Mouse (Mus musculus): Measurements from ENCODE around the gene 4930556J24Rik. TPM values are rescaled to one million over a fixed set of nuclear protein-coding genes. Genes with fewer than 3 reads are reported as not detected.
"Not testable (repeated sequence)": the region's sequence is repeated elsewhere in the genome, so short reads cannot be mapped to it uniquely, and the experiment has no call there.

4930556J24Rik gene
- total RNA-seq, 2 experiments from 2014 or later = 0.43 TPM; not detected in 1

- no peak for DNase-seq
Observed at GRCm38 (mm10) chr11:3921281-3921850, 55.2 kb downstream of the 4930556J24Rik start.

GRCm38 (mm10) chr11:3920476-3920875 is 56.1 kb downstream of the 4930556J24Rik start:
- no peak for DNase-seq

GRCm38 (mm10) chr11:3918738-3919137 is 57.8 kb downstream of the 4930556J24Rik start:
- DNase-seq = no peak

DNA sequence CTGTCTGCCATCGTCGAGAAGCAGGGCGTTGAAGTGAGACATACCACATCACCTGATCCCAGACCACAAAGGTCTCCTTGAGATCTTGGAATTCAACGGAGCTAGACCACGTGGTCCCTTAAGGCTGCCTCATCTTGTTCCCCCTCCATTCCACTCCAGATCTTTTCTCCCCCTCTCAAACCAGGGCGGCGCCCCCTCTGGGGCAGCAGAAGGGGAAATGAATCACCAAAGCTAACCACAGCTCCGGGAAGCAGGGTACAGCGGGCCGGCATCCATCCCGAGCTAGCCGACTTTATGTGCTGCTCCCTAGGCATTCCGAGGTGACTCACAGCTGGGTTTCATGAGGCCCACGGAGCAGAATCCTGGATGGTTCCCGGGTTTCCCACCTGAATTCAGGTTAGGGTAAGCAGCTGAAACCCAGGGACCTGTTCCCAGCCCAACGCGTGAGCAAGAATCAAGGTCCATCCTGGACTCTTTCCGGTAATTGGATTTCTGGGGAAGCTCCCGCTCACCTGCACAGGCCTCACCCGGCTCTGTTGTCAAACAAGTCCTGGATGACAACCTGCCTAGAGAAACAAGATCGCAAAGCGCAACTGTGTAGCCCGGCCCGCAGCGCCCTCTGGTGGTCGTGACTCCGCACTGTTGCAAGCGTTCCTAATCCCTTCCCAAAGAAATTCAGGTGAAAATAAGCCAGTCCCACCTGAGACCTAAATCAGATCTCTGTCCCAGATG is 62.3 kb downstream of the 4930556J24Rik start, which contains the start of gene Slc35e4:
Gene Slc35e4, minus strand, starts transcription at position 556 of the 732 bp plus-strand sequence.
- DNase-seq = peak; percentile 77 to 85

DNA sequence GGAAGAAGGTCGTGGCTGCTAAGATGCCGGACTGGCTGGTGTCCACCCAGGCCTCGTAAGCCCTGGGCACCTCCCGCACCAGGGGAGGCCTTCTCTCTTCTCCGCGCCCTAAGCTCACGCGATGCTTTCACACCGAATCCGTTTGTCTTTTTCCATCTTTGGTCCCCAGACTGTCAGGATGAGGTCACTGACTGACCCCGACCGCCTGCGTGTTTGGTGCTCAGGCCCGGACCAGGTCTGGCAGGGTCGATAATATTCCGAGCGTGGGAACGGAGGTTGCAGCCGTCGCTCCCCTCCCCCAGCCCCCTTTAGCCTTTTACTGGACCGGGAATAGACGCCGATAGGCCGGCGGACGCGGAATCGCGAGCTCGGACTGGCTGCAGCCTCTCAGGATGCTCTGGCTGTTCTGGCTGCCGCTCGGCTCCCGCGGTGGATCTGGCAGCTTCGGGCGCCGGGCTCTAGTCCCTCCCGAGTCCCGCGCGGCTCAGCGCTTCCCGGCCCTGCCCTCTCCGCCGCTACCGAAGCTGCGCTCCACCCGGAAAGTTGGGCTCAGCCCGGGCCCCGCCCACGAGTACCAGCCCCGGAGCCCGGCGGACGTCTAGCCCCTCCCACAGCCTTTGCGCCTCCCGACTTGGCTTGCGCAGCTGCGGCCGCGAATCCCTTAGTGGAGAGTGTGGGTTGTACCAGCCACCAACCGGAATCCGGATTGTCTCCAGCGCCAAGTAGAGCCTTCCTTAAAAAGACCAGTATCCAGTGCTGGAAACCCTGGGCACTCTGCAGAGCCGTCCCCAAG is 63.1 kb downstream of the 4930556J24Rik start:
- DNase-seq = peak; percentile 94

- DNase-seq = peak; percentile 38 to 40
Observed at GRCm38 (mm10) chr11:3912875-3913271, 63.7 kb downstream of the 4930556J24Rik start.

GRCm38 (mm10) chr11:3912100-3912874 is 64.3 kb downstream of the 4930556J24Rik start:
- DNase-seq = peak; percentile 43 to 51

DNA sequence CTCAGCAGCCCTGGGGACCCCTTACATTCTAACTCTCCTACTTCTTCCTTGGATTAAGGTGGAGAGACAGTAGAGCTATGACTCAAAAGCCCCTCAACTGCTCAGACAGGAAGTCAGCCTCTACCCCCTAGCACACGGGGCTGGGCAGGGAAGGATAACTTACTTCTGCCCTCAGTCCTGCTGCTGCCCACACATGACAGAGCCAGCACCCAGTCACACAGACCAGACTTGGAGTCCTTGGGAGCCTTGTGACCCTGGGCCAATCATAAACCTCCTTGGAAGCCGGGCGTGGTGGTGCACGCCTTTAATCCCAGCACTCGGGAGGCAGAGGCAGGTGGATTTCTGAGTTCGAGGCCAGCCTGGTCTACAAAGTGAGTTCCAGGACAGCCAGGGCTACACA is 65.1 kb downstream of the 4930556J24Rik start:
- DNase-seq = not testable (repeated sequence)

DNA sequence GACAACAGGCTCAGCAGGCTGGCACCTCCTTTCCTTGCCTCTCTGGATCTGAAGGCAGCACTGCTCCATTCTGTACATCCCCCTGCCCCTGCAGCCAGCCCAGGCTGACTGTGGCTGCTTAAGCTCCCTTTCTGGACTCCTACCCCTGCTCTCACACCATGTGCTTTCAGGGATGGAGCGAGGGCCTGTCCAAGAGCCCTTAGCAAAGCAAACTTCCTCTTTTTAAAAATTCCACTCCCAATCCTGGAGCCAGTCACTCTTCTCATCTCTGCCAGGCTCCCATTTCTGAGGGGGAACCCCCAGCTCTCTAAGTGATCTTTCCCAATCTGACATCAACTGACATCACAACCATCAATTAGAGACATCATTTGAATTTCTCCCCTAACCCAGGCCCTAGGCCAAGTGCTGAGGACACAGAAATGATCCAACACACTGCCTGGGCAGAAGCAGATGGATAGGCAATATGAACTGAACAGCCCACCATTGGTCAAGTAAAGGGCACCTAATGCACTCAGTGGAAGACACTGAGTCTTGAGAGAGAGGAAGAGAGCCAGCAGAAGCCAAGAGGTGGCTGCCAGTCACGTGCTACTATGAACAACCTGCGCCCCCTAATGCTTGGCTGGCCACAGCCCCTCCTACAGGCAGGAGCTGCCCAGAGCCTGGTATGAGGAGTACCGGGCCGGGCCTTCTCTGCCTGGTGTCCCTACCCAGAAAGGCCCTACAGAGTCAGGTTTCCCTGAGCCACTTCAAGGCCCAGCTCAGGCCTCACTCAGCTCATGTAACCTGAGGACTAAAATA is 65.9 kb downstream of the 4930556J24Rik start:
- DNase-seq = no peak

DNA sequence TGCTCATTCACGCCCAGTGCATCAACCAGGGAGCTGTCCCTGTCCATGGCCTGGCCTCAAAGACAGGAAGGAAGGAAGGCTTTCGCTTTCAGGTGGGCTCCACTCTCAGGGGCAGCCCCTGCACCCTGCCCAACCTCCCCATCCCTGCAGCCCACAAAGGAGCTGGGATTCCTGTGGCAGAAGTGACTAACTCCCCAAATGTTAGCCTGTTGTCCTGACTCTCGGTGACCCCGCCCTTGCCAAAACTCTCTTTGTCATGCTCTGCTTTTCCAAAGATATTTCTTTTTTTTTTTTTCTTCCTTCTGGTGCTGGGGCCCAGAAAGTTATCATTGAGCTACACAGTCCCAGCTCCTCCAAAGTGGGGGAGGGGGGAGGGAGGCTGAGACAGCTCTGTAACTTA is 67.3 kb downstream of the 4930556J24Rik start:
- DNase-seq = no peak

DNA sequence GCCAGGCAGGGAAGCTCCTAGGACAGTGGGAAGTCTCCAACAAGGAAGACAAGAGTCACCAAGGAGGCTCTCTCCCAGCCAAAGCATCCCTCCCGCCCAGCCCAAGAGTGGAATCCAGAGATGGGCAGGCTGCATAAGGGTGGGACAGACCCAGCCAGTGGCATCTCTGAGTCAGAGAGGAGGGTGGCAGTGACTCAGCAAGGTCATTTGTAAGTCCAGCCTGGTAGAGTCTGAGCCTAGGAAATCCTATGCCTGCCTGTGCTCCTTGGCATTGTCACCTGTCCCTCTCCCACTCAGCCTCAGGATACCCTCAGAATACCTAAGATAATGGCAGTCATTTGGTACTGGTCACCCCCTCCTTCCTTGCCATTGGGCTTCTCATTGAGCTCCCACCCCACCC is 71.1 kb downstream of the 4930556J24Rik start:
- no peak for DNase-seq

- DNase-seq = no peak
Observed at GRCm38 (mm10) chr11:3904673-3905072, 71.9 kb downstream of the 4930556J24Rik start.

GRCm38 (mm10) chr11:3903046-3903445 is 73.5 kb downstream of the 4930556J24Rik start:
- DNase-seq = peak; percentile 63 to 67

DNA sequence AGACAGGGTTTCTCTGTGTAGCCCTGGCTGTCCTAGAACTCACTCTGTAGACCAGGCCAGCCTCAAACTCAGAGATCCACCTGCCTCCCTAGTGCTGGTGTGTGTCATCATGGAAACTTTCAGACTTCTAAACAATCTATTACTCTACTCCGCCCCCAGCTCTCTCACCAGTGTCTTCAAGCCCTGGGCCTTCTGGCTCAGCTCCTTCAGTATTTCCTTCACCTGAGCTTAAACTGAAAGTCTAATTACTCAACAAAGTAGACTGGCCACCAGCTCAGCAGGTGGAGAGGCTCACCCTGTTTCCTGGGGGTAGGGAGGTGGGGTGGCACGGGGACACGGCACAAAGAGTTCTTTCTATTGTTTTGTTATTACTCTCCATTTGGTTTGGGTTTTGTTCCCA is 74.1 kb downstream of the 4930556J24Rik start:
- no peak for DNase-seq

- no peak for DNase-seq
Observed at GRCm38 (mm10) chr11:3900296-3900695, 76.3 kb downstream of the 4930556J24Rik start.

DNA sequence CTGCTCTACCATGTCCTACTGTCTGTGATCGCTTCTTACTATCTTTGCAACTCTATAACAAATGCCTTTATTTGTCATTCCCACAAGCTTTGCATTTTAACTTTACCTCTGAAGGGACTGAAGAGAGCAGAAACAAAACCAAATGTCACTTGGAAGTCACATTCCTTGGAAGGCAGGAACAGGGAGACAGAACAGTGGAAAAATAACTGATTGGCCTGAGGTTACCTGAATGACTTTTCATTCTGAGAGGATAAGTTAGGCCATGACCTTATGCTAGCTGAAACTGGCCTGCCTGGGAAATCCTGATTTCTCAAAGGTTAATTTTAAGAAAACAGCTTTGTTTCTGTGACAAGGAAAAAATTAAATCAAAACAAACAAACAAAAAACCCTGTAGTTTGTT is 80.6 kb downstream of the 4930556J24Rik start:
- no peak for DNase-seq

DNA sequence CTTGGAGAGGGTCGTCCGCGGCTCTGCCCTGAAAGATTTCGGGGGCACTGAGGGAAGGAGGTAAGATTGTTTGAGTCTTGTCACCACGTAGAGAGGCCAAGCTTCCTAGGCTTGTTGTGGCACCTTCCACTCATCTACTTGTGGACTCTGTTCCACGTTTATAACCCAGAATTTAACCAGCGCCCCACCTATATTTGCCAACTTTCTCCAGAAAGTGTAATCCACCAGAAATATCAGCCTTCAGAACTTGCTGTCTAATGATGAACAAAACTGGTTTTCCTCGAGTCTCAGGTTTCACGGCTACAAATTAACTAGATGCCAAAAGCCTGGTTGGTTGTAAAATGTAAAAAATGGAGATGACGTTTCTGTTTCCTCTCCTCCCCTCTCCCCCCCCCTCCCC is 81.1 kb downstream of the 4930556J24Rik start:
- no peak for DNase-seq

GRCm38 (mm10) chr11:3894406-3895281 is 81.9 kb downstream of the 4930556J24Rik start, which contains the start of the genes 4921536K21Rik and Dusp18:
TSS of gene 4921536K21Rik (minus strand) at chr11:3895098.
TSS of gene Dusp18 (plus strand) at chr11:3895240.
- peak; percentile 96 to 97 for DNase-seq

- no peak for DNase-seq
Observed at GRCm38 (mm10) chr11:3893970-3894369, 82.6 kb downstream of the 4930556J24Rik start.

Data from layer of hippocampus, postnatal 36 days (tissue).